Mouse (Mus musculus) naive thymus-derived CD4-positive, alpha-beta T cell, adult 2 months (primary cell): Measurements from ENCODE around the gene Tmem132b.

Source experiments
- DNase-seq: peaks from one replicate; pipeline ENCODE4 v3.0.0-alpha.2; 2011; ENCODE audit warnings: low read depth

Gene Tmem132b

GRCm38 (mm10) chr5:125772756-125773155 is 241.2 kb downstream of the Tmem132b start:
- no peak for DNase-seq

GRCm38 (mm10) chr5:125780332-125780731 is 248.8 kb downstream of the Tmem132b start:
- DNase-seq: no peak

- no peak for DNase-seq
Measured at GRCm38 (mm10) chr5:125792643-125793042, 261.1 kb downstream of the Tmem132b start.

- no peak for DNase-seq
Measured at GRCm38 (mm10) chr5:125794318-125794717, 262.7 kb downstream of the Tmem132b start.

- no peak for DNase-seq
Measured at GRCm38 (mm10) chr5:125799622-125800021, 268.0 kb downstream of the Tmem132b start.

GRCm38 (mm10) chr5:125800025-125800424 is 268.5 kb downstream of the Tmem132b start:
- DNase-seq: no peak

GRCm38 (mm10) chr5:125802801-125803200 is 271.2 kb downstream of the Tmem132b start:
- DNase-seq: no peak

GRCm38 (mm10) chr5:125805327-125805726 is 273.8 kb downstream of the Tmem132b start:
- DNase-seq: no peak

GRCm38 (mm10) chr5:125807861-125808260 is 276.3 kb downstream of the Tmem132b start:
- DNase-seq: no peak

GRCm38 (mm10) chr5:125829342-125829741 is 297.8 kb downstream of the Tmem132b start:
- no peak for DNase-seq

- DNase-seq: no peak
Measured at GRCm38 (mm10) chr5:125835890-125836289, 304.3 kb downstream of the Tmem132b start.

GRCm38 (mm10) chr5:125836761-125837160 is 305.2 kb downstream of the Tmem132b start:
- DNase-seq: no peak
